Mouse (Mus musculus) thymus, adult 2 months (tissue): ENCODE measurements around the gene Rps6ka4.

Experiments
- CTCF ChIP-seq: fragments of 200-500 bp; IDR thresholded peaks from 2 replicates; pipeline ENCODE4 v1.5.1; 2012; ENCODE audit warnings: mild to moderate bottlenecking, control low read depth, low read length, moderate library complexity, borderline replicate concordance; ENCODE audit not compliant: control insufficient read depth, poor library complexity, insufficient read depth; ENCODE audit errors: extremely low read depth
- POLR2A ChIP-seq: fragments of 200-500 bp; IDR thresholded peaks from 2 replicates; pipeline ENCODE4 v1.6.1; 2012; ENCODE audit warnings: mild to moderate bottlenecking, low read length, control low read depth, moderate library complexity; ENCODE audit not compliant: control insufficient read depth, poor library complexity, insufficient read depth; ENCODE audit errors: extremely low read depth

GRCm38 (mm10) chr19:6859971-6860370, 19.5 kb upstream of the Rps6ka4 start:
- TF ChIP-seq CTCF = no peak
- no peak for TF ChIP-seq POLR2A
